Mouse (Mus musculus) heart, embryonic 13.5 days (tissue): Measurements from ENCODE around the gene F12. TPM values are rescaled to one million over a fixed set of nuclear protein-coding genes. Genes with fewer than 3 reads are reported as not detected.
"Not testable (repeated sequence)": the region's sequence is repeated elsewhere in the genome, so short reads cannot be mapped to it uniquely, and the experiment has no call there.

Source experiments
- ATAC-seq: fragments of 200-750 bp; cut with Nextera tagmentation; 2 replicates; pipeline ENCODE4 v1.8.0; 2017; ENCODE audit warnings: moderate TSS enrichment; ENCODE audit not compliant: insufficient number of reproducible peaks, low FRiP score, low TSS enrichment; ENCODE audit errors: extremely low read depth
- H3K27ac ChIP-seq: fragments of 300-500 bp; sonication (generic); replicated peaks from 2 replicates; pipeline ENCODE4 v1.5.1; 2015; ENCODE audit warnings: moderate library complexity, mild to moderate bottlenecking, inconsistent platforms
- H3K27me3 ChIP-seq: fragments of 300-500 bp; sonication (generic); replicated peaks from 2 replicates; pipeline ENCODE4 v1.6.1; 2015; ENCODE audit warnings: mild to moderate bottlenecking, inconsistent platforms
- H3K36me3 ChIP-seq: fragments of 300-500 bp; sonication (generic); 2 replicates; pipeline ENCODE4 v1.6.1; 2015; ENCODE audit warnings: mild to moderate bottlenecking, inconsistent platforms
- H3K4me1 ChIP-seq: fragments of 300-500 bp; sonication (generic); 2 replicates; pipeline ENCODE4 v1.6.1; 2015; ENCODE audit warnings: inconsistent platforms
- H3K4me2 ChIP-seq: fragments of 300-500 bp; sonication (generic); 2 replicates; pipeline ENCODE4 v1.6.1; 2015; ENCODE audit warnings: inconsistent platforms, mild to moderate bottlenecking, moderate library complexity
- H3K4me3 ChIP-seq: fragments of 300-500 bp; sonication (generic); 2 replicates; pipeline ENCODE4 v1.5.1; 2015; ENCODE audit warnings: moderate library complexity, mild to moderate bottlenecking, inconsistent platforms
- H3K9ac ChIP-seq: fragments of 300-500 bp; sonication (generic); 2 replicates; pipeline ENCODE4 v1.6.1; 2015; ENCODE audit warnings: inconsistent platforms, mild to moderate bottlenecking, moderate library complexity
- H3K9me3 ChIP-seq: fragments of 300-500 bp; sonication (generic); 2 replicates; pipeline ENCODE4 v1.6.1; 2016; ENCODE audit warnings: inconsistent platforms
- WGBS: fragments of 180-500 bp; shearing (Covaris S2); methylation state at CpG from one replicate; pipeline ENCODE4 v1.1.7; 2015; ENCODE audit warnings: mixed read lengths; 5-methylcytosine and 5-hydroxymethylcytosine counted together
- polyA plus RNA-seq: library from polyadenylated mRNA; unstranded; fragments of >200 nt; fragmentation: Nextera tagmentation; extraction: Ambion mirVana; gene quantifications from 2 replicates; pipeline ENCODE4 v1.2.1, GENCODE M21; 2015

The F12 gene
- polyA plus RNA-seq, 1 experiment from 2014 or later, result 0.28 TPM

DNA sequence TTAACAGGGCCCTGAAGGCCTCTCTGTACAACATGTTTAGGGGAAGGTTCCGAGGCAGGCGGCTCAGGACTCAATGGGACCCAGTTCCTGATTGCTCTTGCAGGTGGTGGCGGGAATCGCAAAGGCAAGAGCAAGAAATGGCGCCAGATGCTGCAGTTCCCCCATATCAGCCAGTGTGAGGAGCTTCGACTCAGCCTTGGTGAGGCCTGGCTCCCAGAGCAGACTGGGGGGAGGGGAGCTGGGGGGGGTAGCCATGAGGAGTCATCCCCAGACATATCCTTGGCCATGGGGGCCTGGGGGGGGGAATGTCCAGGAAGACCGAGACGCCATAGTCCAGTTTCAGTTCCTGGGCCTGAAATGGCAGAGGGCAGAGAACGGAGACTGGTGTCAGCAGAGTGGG, 22.6 kb upstream of the F12 start:
- no peak overlapping the region for H3K27ac ChIP-seq
- no peak for ATAC-seq
- H3K4me2 ChIP-seq, result no peak overlapping the region
- peaks cover 51% of the 10 kb centered on the region for H3K36me3 ChIP-seq
- 94% methylated on average over 9 of the region's 9 CpGs for WGBS
- H3K4me1 ChIP-seq, result peaks cover 32% of the 10 kb centered on the region
- no peaks in the 10 kb centered on the region for H3K27me3 ChIP-seq
- H3K4me3 ChIP-seq, result no peak overlapping the region
- H3K9ac ChIP-seq, result no peak overlapping the region
- H3K9me3 ChIP-seq, result no peaks in the 10 kb centered on the region

GRCm38 (mm10) chr13:55448131-55448530, 21.5 kb upstream of the F12 start:
- Histone ChIP-seq H3K27me3 (no peaks in the 10 kb centered on the region), H3K4me1 (peaks cover 38% of the 10 kb centered on the region), H3K4me2 (no peak overlapping the region), H3K27ac (no peak overlapping the region), H3K9me3 (no peaks in the 10 kb centered on the region), H3K36me3 (peaks cover 41% of the 10 kb centered on the region), H3K4me3 (no peak overlapping the region), H3K9ac (no peak overlapping the region)
- 91% methylated on average over 5 of the region's 5 CpGs for WGBS
- no peak for ATAC-seq

DNA sequence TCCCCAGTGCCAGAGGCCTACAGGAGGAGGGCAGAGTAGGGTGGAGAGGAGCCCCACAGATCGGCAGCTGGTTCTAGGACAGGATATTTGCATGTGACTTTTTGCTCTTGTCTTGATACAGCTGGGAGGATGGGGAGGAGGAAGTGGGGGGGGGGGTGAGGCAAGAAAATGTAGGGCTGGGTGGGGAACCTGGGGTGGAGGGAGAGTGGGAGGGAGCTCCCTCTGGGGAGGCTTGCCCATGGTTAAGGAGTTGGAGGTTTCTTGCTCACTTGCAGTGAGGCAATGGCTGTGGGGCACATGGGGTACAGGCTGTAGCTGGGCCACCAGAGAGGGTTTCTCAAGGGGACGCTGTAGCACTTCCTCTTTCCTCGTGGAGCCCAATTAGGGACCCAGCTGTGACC, 20.9 kb upstream of the F12 start:
- peak overlapping the region; percentile 73 for H3K4me2 ChIP-seq
- H3K27ac ChIP-seq, result no peak overlapping the region
- WGBS, result 35% methylated on average over 3 of the region's 3 CpGs
- H3K4me3 ChIP-seq, result no peak overlapping the region
- no peaks in the 10 kb centered on the region for H3K27me3 ChIP-seq
- H3K4me1 ChIP-seq, result peaks cover 38% of the 10 kb centered on the region
- peak overlapping the region; percentile 96 for H3K9ac ChIP-seq
- ATAC-seq, result no peak
- peaks cover 35% of the 10 kb centered on the region for H3K36me3 ChIP-seq
- H3K9me3 ChIP-seq, result no peaks in the 10 kb centered on the region

DNA sequence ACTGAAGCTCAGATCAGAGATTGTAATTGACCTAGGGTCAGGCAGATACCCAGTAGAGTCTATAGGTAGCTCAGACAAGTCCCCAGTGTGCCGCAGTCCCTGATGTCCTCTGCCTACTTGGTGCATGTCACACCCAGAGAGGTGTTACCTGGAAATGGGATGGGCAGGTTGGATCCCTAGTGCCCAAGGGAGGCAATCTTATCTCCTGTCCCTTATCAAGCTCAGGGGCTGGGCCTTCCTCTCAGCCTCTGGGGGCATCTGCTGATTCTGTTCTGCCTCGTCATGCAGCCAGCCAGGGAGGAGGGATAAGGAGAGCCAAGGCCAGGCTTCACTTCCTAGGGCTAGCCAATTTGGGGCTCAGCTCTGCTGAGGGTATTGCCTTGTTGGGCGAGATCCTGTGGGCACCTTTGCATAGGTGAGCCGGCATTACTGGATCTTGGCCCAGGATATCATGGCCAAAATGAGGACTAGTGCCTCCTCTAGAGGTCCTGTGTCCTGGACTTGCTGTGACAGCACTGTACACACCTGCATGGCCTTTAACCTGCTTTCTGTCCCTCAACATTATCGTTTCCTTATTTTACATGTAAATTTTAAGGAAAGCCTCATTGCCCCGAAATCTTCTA, 20.0 kb upstream of the F12 start:
- Histone ChIP-seq H3K27ac (no peak overlapping the region; the same call in 1 of the 2 replicates), H3K9me3 (no peaks in the 10 kb centered on the region), H3K9ac (peak overlapping the region; percentile 96), H3K4me1 (peaks cover 38% of the 10 kb centered on the region), H3K4me2 (peak overlapping the region; percentile 73), H3K4me3 (peak overlapping the region; percentile 90), H3K36me3 (peaks cover 26% of the 10 kb centered on the region), H3K27me3 (no peaks in the 10 kb centered on the region)
- 66% methylated on average over 6 of the region's 6 CpGs for WGBS
- ATAC-seq, result no peak

- Histone ChIP-seq H3K4me2 (peak overlapping the region; percentile 73), H3K27me3 (no peaks in the 10 kb centered on the region), H3K36me3 (peaks cover 15% of the 10 kb centered on the region), H3K4me3 (peak overlapping the region; percentile 90), H3K9me3 (no peaks in the 10 kb centered on the region), H3K9ac (peak overlapping the region; percentile 96), H3K4me1 (peaks cover 38% of the 10 kb centered on the region), H3K27ac (peak overlapping the region; percentile 95)
- no peak for ATAC-seq
- under 1% methylated on average over 60 of the region's 66 CpGs for WGBS
These were observed 18.9 kb upstream of the F12 start for GRCm38 (mm10) chr13:55445361-55446091.

DNA sequence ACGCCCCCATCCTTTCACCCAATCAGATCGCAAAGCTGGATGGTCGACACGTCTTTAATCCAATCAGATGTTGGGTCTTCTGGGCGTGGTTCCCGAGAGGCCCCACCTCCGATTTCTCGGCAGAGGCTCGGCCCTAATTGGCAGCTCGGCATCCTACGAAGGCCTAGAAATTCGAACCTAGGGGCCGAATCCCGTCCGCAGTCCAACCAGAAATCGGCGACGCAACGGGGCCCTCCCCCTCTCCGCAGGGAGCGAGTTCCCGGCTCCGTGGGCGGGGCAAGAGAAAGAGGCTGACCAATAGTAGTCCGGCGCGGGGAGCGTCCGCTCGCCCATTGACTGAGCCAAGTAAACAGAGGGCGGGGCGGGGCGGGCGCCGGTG, 18.3 kb upstream of the F12 start, which contains the start of gene Grk6:
TSS of gene Grk6 (plus strand) at position 136 of the 379 bp plus-strand sequence.
- WGBS, result 0% methylated on average over 25 of the region's 35 CpGs
- H3K4me3 ChIP-seq, result peak within 1 kb of the TSS; percentile 90
- H3K27me3 ChIP-seq, result no peaks in the 10 kb centered on the region
- peak within 1 kb of the TSS; percentile 73 for H3K4me2 ChIP-seq
- H3K9ac ChIP-seq, result peak within 1 kb of the TSS; percentile 96
- H3K36me3 ChIP-seq, result peaks cover 9% of the 10 kb centered on the region
- H3K9me3 ChIP-seq, result no peaks in the 10 kb centered on the region
- peaks cover 36% of the 10 kb centered on the region for H3K4me1 ChIP-seq
- peak within 1 kb of the TSS; percentile 95 for H3K27ac ChIP-seq
- peak; percentile 95 for ATAC-seq

- Histone ChIP-seq H3K4me2 (peak overlapping the region; percentile 73), H3K27ac (peak overlapping the region; percentile 95), H3K4me1 (peaks cover 31% of the 10 kb centered on the region), H3K36me3 (peaks cover 4% of the 10 kb centered on the region; the same call in 1 of the 2 replicates), H3K4me3 (peak overlapping the region; percentile 90), H3K9me3 (no peaks in the 10 kb centered on the region), H3K27me3 (no peaks in the 10 kb centered on the region), H3K9ac (peak overlapping the region; percentile 71)
- WGBS, result 1% methylated on average over 33 of the region's 33 CpGs
- peak; percentile 51 for ATAC-seq
These were observed 17.8 kb upstream of the F12 start for GRCm38 (mm10) chr13:55444286-55444936.

DNA sequence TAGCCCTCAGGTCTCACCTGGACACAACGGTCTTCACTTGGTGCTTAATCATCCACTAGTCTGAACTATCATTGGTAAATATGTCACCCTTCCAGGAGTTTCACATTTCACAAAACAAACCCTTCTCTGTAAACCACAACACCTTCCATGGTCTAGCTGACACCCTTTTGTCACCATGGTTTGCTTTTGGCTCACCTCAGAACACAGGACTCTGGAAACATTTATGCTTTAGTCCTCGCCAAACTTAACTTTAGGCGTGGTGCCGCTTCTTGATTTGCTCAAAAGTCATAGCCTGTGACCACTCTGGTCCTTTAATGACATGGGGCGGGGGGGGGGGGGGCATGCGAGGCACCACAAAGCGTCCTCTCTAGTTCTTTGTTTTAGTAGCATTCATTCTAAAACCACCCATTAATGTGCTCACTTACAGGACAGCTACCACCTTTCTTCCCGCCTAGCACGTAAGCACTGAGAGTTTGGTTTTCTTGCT, 17.2 kb upstream of the F12 start:
- 43% methylated on average over 9 of the region's 9 CpGs for WGBS

GRCm38 (mm10) chr13:55437111-55437629, 10.6 kb upstream of the F12 start:
- not testable (repeated sequence) for H3K4me1 ChIP-seq, H3K4me2 ChIP-seq, H3K36me3 ChIP-seq, H3K9ac ChIP-seq, H3K4me3 ChIP-seq, ATAC-seq, H3K9me3 ChIP-seq, H3K27ac ChIP-seq, H3K27me3 ChIP-seq
- 74% methylated on average over 15 of the region's 15 CpGs for WGBS

More for the DNA sequence above, 17.2 kb upstream of the F12 start:
- Histone ChIP-seq H3K9me3 (no peaks in the 10 kb centered on the region), H3K27ac (peak overlapping the region; percentile 95), H3K27me3 (no peaks in the 10 kb centered on the region), H3K9ac (peak overlapping the region; percentile 71), H3K36me3 (no peaks in the 10 kb centered on the region), H3K4me2 (peak overlapping the region; percentile 73), H3K4me1 (peaks cover 30% of the 10 kb centered on the region), H3K4me3 (peak overlapping the region; percentile 90)
- no peak for ATAC-seq

- H3K36me3 ChIP-seq, result no peaks in the 10 kb centered on the region
- H3K9ac ChIP-seq, result no peak overlapping the region
- peaks cover 8% of the 10 kb centered on the region for H3K27me3 ChIP-seq
- 67% methylated on average over 10 of the region's 10 CpGs for WGBS
- no peak for ATAC-seq
- no peak overlapping the region for H3K4me2 ChIP-seq
- H3K27ac ChIP-seq, result no peak overlapping the region
- H3K4me3 ChIP-seq, result no peak overlapping the region
- peaks cover 4% of the 10 kb centered on the region; the same call in 1 of the 2 replicates for H3K9me3 ChIP-seq
- no peaks in the 10 kb centered on the region for H3K4me1 ChIP-seq
These were observed 5.5 kb upstream of the F12 start for GRCm38 (mm10) chr13:55431889-55432685.
